Mouse (Mus musculus): ENCODE data around the gene Lpcat1. TPM values are rescaled to one million over a fixed set of nuclear protein-coding genes. Genes with fewer than 3 reads are reported as not detected.

Gene Lpcat1
- polyA plus RNA-seq, 1 experiment from 2014 or later = 58.1 TPM

DNA sequence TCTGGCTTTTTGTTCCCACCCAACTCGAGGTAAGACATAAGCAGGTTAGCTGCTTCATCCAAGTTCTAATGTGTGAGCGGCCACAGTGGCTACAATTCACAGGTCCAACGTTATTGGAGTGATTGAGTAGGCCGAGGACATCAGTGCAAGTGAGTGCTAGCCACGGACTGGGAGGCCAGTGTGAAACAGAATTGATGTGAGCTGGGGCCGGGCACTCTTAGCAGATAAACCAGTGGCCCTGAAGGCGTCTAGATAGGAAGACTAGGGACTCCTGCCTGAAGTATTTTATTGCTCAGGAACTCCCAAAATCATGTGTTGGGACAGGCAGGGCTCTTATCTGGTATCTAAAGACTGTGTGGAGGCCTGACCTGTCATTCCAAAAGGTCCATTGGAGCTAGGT, 31.3 kb upstream of the Lpcat1 start:
- no peaks in the 10 kb centered on the region for H3K36me3 ChIP-seq
- WGBS = 84% methylated on average over 7 of the region's 7 CpGs
- H3K4me3 ChIP-seq = no peak overlapping the region
- H3K9me3 ChIP-seq = no peaks in the 10 kb centered on the region
- H3K4me1 ChIP-seq (replicated peaks) = peaks cover 6% of the 10 kb centered on the region
- DNase-seq (ENCODE audit: low spot score) = no peak
- H3K27ac ChIP-seq = no peak overlapping the region
- H3K27me3 ChIP-seq (ENCODE audit: insufficient read depth, poor library complexity, severe bottlenecking) = no peaks in the 10 kb centered on the region

DNA sequence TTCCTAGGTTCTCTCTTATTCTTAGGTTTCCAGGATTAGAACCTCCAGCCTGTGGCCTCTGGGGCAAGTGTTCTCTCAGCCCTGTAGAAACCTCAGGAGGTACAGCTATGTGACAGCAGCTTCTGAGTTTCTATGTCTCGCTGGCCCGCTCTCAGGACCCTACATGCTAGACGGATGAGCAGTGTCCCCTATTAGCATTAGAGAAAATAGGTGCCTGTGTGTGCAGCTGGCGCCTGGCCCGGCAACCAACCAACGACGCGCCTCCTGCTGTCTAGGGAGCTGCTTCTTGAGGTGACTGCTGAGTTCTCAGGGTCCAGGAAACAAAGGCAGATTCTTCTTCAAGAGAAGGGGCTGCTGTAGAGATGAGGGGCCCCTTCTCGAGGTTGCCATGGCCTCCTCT, 27.9 kb upstream of the Lpcat1 start:
- WGBS = 50% methylated on average over 9 of the region's 9 CpGs
- no peak for DNase-seq (ENCODE audit: low spot score)
- H3K27ac ChIP-seq = peak overlapping the region; percentile 42; the same call in 1 of the 2 replicates

DNA sequence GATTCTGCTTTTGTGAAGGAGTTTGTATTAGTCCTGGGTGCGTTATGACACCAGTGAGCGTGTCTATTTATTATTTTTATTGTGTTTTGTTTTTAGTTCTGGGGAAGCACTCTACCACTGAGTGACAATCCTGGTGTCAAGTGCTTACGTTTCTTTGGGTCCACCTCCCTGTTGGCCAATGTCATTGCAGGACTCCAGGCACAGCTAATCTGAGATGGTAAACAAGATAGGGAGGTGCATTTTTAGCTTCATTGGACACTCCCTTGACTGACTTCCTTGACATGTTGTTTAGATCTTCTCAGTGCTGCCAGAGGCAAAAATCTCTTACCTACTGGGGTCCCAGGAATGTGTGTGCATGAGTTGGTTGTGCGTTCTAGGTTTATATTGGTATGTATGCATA, 26.0 kb upstream of the Lpcat1 start:
- 88% methylated on average over 4 of the region's 4 CpGs for WGBS
- Histone ChIP-seq H3K27me3 (ENCODE audit: insufficient read depth, poor library complexity, severe bottlenecking) (no peaks in the 10 kb centered on the region), H3K4me1 (replicated peaks) (peaks cover 6% of the 10 kb centered on the region), H3K9me3 (no peaks in the 10 kb centered on the region), H3K27ac (no peak overlapping the region), H3K36me3 (no peaks in the 10 kb centered on the region), H3K4me3 (no peak overlapping the region)
- no peak for DNase-seq (ENCODE audit: low spot score)

More for the DNA sequence above, 27.9 kb upstream of the Lpcat1 start:
- Histone ChIP-seq H3K36me3 (no peaks in the 10 kb centered on the region), H3K9me3 (no peaks in the 10 kb centered on the region), H3K4me3 (no peak overlapping the region), H3K4me1 (replicated peaks) (peaks cover 6% of the 10 kb centered on the region), H3K27me3 (ENCODE audit: insufficient read depth, poor library complexity, severe bottlenecking) (no peaks in the 10 kb centered on the region)

DNA sequence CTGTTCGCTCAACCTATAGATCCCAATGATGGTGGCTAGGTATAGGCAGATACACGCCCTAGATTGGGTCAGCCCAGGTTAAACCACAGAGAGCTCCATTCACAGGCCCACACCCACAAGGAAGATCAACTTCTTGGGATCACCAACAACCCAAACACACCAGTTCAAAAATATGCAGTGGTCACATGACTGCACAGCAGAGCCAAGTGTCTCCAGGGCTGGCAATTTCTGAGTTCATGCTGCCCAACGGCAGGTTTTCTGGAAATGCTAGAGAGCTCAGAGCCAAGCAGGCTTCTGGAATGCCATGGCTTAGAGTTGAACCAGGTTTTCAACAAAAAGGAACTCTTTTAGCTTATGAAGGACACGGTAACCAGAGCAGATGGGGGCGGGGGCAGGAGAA, 25.3 kb upstream of the Lpcat1 start:
- Histone ChIP-seq H3K4me3 (no peak overlapping the region), H3K27ac (no peak overlapping the region), H3K4me1 (replicated peaks) (peaks cover 13% of the 10 kb centered on the region), H3K9me3 (no peaks in the 10 kb centered on the region), H3K27me3 (ENCODE audit: insufficient read depth, poor library complexity, severe bottlenecking) (no peaks in the 10 kb centered on the region), H3K36me3 (no peaks in the 10 kb centered on the region)
- 89% methylated on average over 5 of the region's 5 CpGs for WGBS
- DNase-seq (ENCODE audit: low spot score) = no peak

DNA sequence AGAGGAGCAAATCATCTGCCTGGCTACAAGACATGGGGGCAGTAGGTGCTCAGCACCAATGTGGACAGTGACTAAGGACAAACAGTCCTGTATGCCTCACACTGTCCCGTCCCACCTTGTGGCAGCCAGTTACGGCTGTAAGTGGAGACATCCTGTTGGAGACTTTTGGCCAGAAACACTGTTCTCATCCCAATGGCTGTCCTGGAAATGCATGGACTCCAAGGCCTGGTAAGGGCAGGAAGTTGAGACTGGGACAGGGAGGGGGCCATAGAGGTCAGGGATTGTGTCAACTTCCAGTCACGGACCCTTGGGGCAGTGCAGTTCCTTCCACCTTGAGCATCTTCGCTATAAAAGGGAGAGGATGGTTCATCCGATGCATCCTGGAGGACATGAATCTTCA, 24.6 kb upstream of the Lpcat1 start:
- no peak overlapping the region for H3K27ac ChIP-seq
- no peaks in the 10 kb centered on the region for H3K27me3 ChIP-seq (ENCODE audit: insufficient read depth, poor library complexity, severe bottlenecking)
- H3K4me3 ChIP-seq = no peak overlapping the region
- no peaks in the 10 kb centered on the region for H3K36me3 ChIP-seq
- no peak for DNase-seq (ENCODE audit: low spot score)
- 81% methylated on average over 5 of the region's 5 CpGs for WGBS
- H3K9me3 ChIP-seq = no peaks in the 10 kb centered on the region
- peaks cover 17% of the 10 kb centered on the region for H3K4me1 ChIP-seq (replicated peaks)

DNA sequence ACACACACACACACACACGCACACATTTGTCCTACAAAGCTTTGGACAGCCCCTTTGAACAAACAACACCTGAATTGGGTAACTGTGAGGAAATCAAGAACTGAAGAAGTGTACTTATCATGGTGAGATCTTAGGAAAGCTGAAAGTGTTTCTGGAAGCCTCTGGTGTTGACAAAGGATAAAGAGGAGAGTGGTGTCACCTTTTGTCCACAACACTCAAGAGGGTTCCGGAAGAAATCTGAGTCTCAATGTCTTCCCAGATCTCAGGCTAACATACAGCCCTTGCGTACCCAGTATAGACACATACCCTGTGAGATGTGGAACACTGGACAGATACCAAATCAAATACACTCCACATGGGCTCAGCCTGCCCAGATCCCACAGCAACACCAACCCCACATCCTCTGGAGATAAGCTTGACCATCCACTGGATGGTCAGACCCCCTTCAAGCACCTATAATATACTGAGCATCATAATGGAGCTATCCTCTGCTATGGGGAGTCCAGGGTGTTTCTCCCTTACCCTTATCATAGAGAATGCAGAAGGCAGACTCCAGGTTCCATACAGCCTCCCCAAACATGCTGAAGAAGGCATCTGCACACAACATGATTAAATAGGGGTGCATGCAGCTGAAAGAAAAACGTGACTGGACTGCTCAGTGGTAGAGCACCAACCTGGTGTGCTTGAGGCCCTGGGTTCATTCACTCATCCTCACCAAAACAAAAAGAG, 23.7 kb upstream of the Lpcat1 start:
- H3K27me3 ChIP-seq (ENCODE audit: insufficient read depth, poor library complexity, severe bottlenecking) = no peaks in the 10 kb centered on the region
- WGBS = 87% methylated on average over 4 of the region's 4 CpGs
- peaks cover 17% of the 10 kb centered on the region for H3K4me1 ChIP-seq (replicated peaks)
- H3K27ac ChIP-seq = no peak overlapping the region
- H3K4me3 ChIP-seq = no peak overlapping the region
- no peaks in the 10 kb centered on the region for H3K9me3 ChIP-seq
- DNase-seq (ENCODE audit: low spot score) = no peak
- H3K36me3 ChIP-seq = no peaks in the 10 kb centered on the region

DNA sequence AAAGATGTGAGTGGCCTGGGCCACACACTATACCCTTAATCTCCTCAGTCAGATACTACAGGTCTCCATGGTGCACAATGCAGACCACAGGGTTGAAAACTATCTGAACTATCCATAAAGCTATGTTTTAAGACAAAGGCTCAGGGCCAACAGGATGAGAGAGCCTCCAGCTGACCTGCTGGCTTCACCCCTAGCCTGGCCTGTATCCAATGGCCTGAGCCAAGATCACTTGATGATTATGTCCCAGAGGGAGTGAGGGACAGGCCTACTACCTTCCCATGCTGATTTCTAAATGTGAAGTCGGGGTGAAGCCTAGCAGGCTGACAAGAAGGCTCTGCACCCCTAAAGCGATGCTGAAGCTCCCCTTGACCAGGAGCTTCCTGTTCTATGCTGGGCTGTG, 21.9 kb upstream of the Lpcat1 start:
- Histone ChIP-seq H3K9me3 (no peaks in the 10 kb centered on the region), H3K4me3 (no peak overlapping the region), H3K27me3 (ENCODE audit: insufficient read depth, poor library complexity, severe bottlenecking) (no peaks in the 10 kb centered on the region), H3K36me3 (no peaks in the 10 kb centered on the region), H3K4me1 (replicated peaks) (peaks cover 12% of the 10 kb centered on the region), H3K27ac (no peak overlapping the region)
- 87% methylated on average over 2 of the region's 2 CpGs for WGBS
- DNase-seq (ENCODE audit: low spot score) = no peak

DNA sequence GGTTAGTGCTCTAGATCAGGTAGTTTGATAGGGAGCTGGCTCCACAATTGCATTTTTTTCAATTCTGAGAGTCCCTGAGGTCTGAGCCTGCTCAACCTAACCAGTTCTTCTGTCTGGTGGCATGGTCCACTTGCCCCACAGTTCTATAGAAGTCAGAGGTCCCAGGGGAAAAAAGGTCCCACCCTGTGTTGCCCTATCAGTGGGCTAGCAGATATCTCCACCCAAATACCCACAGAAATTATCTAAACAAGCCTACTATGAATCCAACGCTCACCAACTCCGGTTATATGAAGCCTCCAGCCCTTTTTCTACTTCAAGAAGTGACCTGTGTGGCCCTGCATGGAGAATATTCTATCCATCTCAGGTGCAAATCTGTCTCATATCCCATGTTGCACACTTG, 20.9 kb upstream of the Lpcat1 start:
- no peak overlapping the region for H3K27ac ChIP-seq
- DNase-seq (ENCODE audit: low spot score) = no peak

DNA sequence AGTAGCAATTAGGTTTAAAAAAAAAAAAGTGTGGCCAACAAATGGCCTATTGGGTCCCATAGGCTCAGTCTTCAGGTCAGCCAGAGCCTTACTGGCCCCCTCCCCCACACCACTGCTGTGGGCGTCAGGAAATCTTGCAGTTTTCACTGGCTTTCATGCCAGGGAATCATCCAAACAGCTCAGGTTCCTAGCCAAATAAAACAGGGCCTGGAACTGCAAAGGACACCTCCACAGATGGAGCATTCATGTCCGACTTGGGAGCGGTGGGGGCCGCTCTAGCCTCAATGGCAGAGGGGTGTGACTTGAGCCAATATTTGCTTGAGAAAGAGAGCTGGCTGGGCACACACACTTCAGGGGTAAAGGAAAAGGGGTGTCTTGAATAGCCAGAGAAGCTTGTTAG, 20.5 kb upstream of the Lpcat1 start:
- Histone ChIP-seq H3K4me1 (replicated peaks) (peaks cover 12% of the 10 kb centered on the region), H3K27ac (0 out of 2 replicates have a peak overlapping the region, but pooled peaks have one; percentile 51), H3K36me3 (no peaks in the 10 kb centered on the region), H3K4me3 (no peak overlapping the region), H3K27me3 (ENCODE audit: insufficient read depth, poor library complexity, severe bottlenecking) (no peaks in the 10 kb centered on the region), H3K9me3 (no peaks in the 10 kb centered on the region)
- 51% methylated on average over 4 of the region's 4 CpGs for WGBS
- no peak for DNase-seq (ENCODE audit: low spot score)

More for the DNA sequence above, 20.9 kb upstream of the Lpcat1 start:
- Histone ChIP-seq H3K36me3 (no peaks in the 10 kb centered on the region), H3K4me1 (replicated peaks) (peaks cover 12% of the 10 kb centered on the region), H3K9me3 (no peaks in the 10 kb centered on the region), H3K4me3 (no peak overlapping the region), H3K27me3 (ENCODE audit: insufficient read depth, poor library complexity, severe bottlenecking) (no peaks in the 10 kb centered on the region)
- WGBS = 91% methylated on average over 2 of the region's 2 CpGs

DNA sequence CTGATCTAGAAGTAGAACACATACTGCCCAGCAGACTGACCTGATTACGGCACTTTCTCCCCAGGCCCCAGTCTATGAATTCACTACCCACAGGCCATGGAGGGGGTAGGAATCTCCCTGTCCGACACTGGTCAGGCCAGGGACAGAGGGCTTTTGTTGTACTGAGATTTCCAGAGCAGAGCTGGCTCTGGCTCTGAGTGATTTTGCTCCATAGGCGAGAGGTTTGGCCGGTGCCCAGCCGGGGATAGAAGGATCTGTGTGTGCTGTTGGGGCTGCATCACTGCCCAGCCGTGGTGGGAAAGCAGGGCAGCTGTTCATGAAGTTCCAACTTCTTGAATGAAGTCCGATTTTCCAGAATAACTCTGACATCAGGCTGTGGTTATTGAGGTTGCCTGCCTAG, 20.1 kb upstream of the Lpcat1 start:
- Histone ChIP-seq H3K36me3 (no peaks in the 10 kb centered on the region), H3K9me3 (no peaks in the 10 kb centered on the region), H3K27ac (peak overlapping the region; percentile 51; the same call in 1 of the 2 replicates), H3K4me3 (no peak overlapping the region), H3K27me3 (ENCODE audit: insufficient read depth, poor library complexity, severe bottlenecking) (no peaks in the 10 kb centered on the region), H3K4me1 (replicated peaks) (peaks cover 12% of the 10 kb centered on the region)
- WGBS = 52% methylated on average over 7 of the region's 7 CpGs
- DNase-seq (ENCODE audit: low spot score) = peak; percentile 18

DNA sequence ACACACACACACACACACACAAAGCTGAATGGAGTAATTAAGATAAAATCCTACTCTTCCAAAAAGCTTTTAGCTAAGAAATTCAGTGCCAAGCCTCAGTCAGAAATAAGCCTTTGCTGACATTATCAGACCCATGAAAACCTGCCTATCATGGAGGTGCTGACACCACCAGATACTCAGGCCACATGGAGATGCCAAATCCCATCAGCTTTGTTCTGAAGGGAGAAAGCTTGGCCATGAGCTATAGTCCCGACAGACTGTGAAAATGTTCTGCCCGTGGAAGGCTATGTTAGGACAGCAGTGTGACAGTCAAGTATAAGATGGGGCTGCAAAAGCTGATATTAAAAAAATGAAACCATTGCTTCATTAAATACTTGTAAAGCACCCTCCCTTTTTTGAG, 19.5 kb upstream of the Lpcat1 start:
- no peaks in the 10 kb centered on the region for H3K9me3 ChIP-seq
- H3K27me3 ChIP-seq (ENCODE audit: insufficient read depth, poor library complexity, severe bottlenecking) = no peaks in the 10 kb centered on the region
- WGBS = 88% methylated on average over 2 of the region's 2 CpGs
- peaks cover 12% of the 10 kb centered on the region for H3K4me1 ChIP-seq (replicated peaks)
- no peak for DNase-seq (ENCODE audit: low spot score)
- H3K36me3 ChIP-seq = no peaks in the 10 kb centered on the region
- H3K4me3 ChIP-seq = no peak overlapping the region
- H3K27ac ChIP-seq = no peak overlapping the region

DNA sequence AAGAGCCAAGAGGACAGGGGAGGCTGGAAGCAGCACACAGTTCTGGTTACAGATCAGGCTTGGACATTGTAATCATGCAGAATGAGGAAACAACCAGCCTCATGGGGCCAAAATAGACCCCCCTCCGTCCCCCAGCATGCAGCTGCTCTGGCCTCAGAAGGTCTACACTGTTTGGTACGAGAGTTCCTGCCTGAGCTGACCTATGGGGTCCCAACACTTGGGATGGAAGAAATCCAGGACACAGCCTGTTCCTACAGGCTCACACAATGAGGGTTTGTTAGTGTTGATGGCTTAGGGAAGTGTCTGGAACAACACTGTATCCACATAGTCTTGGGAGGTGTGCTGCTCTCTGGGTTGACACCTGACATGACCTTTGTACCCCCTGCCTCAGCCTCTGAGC, 18.8 kb upstream of the Lpcat1 start:
- peaks cover 12% of the 10 kb centered on the region for H3K4me1 ChIP-seq (replicated peaks)
- no peaks in the 10 kb centered on the region for H3K27me3 ChIP-seq (ENCODE audit: insufficient read depth, poor library complexity, severe bottlenecking)
- no peak overlapping the region for H3K27ac ChIP-seq
- 54% methylated on average over 2 of the region's 2 CpGs for WGBS
- DNase-seq (ENCODE audit: low spot score) = no peak
- H3K9me3 ChIP-seq = no peaks in the 10 kb centered on the region
- no peaks in the 10 kb centered on the region for H3K36me3 ChIP-seq
- no peak overlapping the region for H3K4me3 ChIP-seq

DNA sequence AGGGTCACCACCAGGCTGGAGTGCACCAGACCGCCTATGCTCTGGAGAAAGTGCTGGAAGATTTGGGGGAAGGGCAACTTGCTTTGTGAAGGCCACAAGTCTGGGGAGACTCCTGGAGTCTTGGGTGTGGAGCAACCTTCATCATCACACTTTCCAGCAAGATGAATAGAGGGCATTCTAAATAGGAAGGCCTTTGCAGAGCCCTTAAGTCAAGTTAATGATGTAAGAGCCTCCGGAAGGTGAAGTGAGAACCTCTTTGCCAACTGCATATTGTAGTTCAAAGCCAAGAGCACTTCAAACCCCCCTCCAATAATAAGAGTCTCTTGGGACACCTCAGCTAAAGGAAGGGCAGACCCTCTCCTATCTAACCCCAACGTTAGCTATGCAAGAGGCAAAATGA, 18.3 kb upstream of the Lpcat1 start:
- H3K4me1 ChIP-seq (replicated peaks) = peaks cover 12% of the 10 kb centered on the region
- H3K27ac ChIP-seq = no peak overlapping the region
- no peaks in the 10 kb centered on the region for H3K27me3 ChIP-seq (ENCODE audit: insufficient read depth, poor library complexity, severe bottlenecking)
- H3K36me3 ChIP-seq = no peaks in the 10 kb centered on the region
- H3K9me3 ChIP-seq = no peaks in the 10 kb centered on the region
- no peak for DNase-seq (ENCODE audit: low spot score)
- H3K4me3 ChIP-seq = no peak overlapping the region
- WGBS = 93% methylated on average over 3 of the region's 3 CpGs

All from hindbrain, embryonic 10.5 days (tissue).